Mouse (Mus musculus) C2C12 (cell line): ENCODE data around the gene Lmbr1l.

Experiments
- CEBPB ChIP-seq: IDR thresholded peaks from one replicate; pipeline ENCODE4 v1.6.1; 2011; ENCODE audit warnings: low read depth, mild to moderate bottlenecking, control low read depth, moderate library complexity
- CTCF ChIP-seq: IDR thresholded peaks from one replicate; pipeline ENCODE4 v1.5.1; 2011; ENCODE audit not compliant: control insufficient read depth, insufficient read depth, insufficient read length
- FOSL1 ChIP-seq: IDR thresholded peaks from one replicate; pipeline ENCODE4 v1.8.0; 2011; ENCODE audit warnings: mild to moderate bottlenecking, low read length; ENCODE audit not compliant: poor library complexity, insufficient read depth, severe bottlenecking
- MAX ChIP-seq: IDR thresholded peaks from one replicate; pipeline ENCODE4 v1.6.1; 2011; ENCODE audit warnings: mild to moderate bottlenecking, control low read depth
- MYOD1 ChIP-seq: IDR thresholded peaks from one replicate; pipeline ENCODE4 v1.6.1; 2011; ENCODE audit warnings: low read depth; ENCODE audit not compliant: control insufficient read depth, insufficient read length
- MYOG ChIP-seq: IDR thresholded peaks from one replicate; pipeline ENCODE4 v1.6.1; 2011; ENCODE audit not compliant: control insufficient read depth, insufficient read length; ENCODE audit errors: extremely low read depth
- USF1 ChIP-seq: IDR thresholded peaks from one replicate; pipeline ENCODE4 v1.6.1; 2011; ENCODE audit warnings: low read depth, mild to moderate bottlenecking, control low read depth, moderate library complexity

DNA sequence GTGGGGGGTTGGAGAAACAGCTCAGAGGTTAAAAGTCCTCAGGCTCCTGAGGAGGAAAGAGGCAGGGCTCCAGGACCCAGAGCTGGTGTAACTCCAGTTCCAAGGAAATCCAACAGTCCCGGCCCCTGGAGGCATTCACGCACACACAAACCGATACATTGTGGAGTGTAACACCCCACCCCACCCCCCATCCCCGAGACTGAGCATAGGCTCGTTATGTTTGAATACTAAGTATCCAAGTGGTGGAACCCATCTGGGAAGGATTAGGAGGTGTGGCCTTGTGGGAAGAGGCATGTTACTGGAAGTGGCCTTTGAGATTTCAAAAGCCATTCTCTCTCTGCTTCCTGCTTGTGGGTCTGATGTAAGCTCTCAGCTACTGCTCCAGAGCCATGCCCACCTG is 3.5 kb upstream of the Lmbr1l start:
- TF ChIP-seq CTCF (no peak), MAX (no peak), CEBPB (no peak), USF1 (no peak), MYOG (no peak), MYOD1 (no peak), FOSL1 (no peak)
